Mouse (Mus musculus): ENCODE measurements around the gene Rpusd3. TPM values are rescaled to one million over a fixed set of nuclear protein-coding genes. Genes with fewer than 3 reads are reported as not detected.

Gene Rpusd3
- polyA plus RNA-seq, 1 experiment: 8.7 TPM

DNA sequence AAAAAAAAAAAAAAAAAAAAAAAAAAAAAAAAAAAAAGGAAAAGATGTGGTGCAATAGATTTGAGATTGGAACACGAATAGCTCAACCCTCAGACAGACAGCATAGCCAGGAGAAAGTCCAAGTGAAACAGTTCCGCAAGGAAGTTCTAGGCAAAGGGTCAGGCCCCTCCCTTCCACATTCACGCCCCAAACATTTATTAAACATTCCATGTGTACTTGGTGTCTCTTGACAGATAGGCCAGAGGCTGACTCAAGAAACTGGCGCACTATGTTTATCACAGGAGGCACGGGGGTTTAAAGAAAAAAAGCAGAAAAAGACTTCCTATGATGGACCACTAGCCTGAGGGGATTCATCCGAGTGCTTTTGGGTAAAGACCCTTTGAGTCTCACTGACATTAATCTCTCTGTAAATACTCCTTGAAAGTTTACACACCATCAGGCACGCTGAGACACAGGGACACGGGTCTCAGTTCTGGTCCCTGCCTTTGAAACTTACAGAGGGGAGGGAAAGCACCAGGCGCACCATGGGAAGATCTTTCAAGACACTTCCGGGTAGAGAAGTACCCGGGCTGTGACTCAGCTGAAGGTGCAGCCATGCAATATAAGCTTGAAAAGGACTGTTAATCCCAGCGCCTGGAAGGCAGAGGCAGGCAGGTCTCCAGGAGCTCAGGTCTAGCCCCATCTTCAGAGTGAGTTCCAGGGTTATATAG, 19.7 kb upstream of the Rpusd3 start:
- peaks cover 1% of the 10 kb centered on the region; the same call in 1 of the 2 replicates for H3K4me1 ChIP-seq (ENCODE audit: control insufficient read depth, insufficient read depth, low read length)
- no peak overlapping the region for H3K27ac ChIP-seq (ENCODE audit: control insufficient read depth, insufficient read depth, low read depth, low read length, poor library complexity)
- TF ChIP-seq POLR2A (IDR thresholded peaks at IDR 0.05; ENCODE audit: borderline replicate concordance, control insufficient read depth, low read depth, low read length) (no peak), CTCF (IDR thresholded peaks at IDR 0.05; ENCODE audit: control insufficient read depth, insufficient read depth, low read length) (no peak)
- no peak overlapping the region for H3K4me3 ChIP-seq (replicated peaks; ENCODE audit: control insufficient read depth, low read depth, low read length)
- 60% methylated on average over 12 of the region's 12 CpGs for WGBS

DNA sequence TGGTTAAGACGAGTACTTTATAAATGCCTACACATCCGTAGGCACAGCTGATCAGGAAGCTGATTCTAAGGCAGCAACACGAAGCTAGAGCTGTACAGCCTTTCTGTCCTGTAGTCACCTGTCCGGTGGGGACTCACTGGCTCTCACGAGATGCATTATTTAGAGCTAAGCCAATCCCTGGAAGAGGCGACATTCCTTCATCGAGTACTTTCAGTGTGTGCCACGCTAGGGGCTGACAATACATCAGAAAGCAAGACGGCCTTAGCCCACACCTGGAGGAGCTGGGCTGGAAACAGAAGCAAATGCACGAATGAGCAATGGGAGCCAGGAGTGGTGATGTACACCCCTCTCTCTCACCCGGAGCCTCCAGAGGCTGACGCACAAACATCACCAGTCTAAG, 18.0 kb upstream of the Rpusd3 start:
- H3K4me3 ChIP-seq (replicated peaks; ENCODE audit: control insufficient read depth, low read depth, low read length): no peak overlapping the region
- H3K27ac ChIP-seq (ENCODE audit: control insufficient read depth, insufficient read depth, low read depth, low read length, poor library complexity): no peak overlapping the region
- WGBS: 78% methylated on average over 12 of the region's 12 CpGs
- no peaks in the 10 kb centered on the region for H3K4me1 ChIP-seq (ENCODE audit: control insufficient read depth, insufficient read depth, low read length)
- TF ChIP-seq POLR2A (IDR thresholded peaks at IDR 0.05; ENCODE audit: borderline replicate concordance, control insufficient read depth, low read depth, low read length) (no peak), CTCF (IDR thresholded peaks at IDR 0.05; ENCODE audit: control insufficient read depth, insufficient read depth, low read length) (no peak)

DNA sequence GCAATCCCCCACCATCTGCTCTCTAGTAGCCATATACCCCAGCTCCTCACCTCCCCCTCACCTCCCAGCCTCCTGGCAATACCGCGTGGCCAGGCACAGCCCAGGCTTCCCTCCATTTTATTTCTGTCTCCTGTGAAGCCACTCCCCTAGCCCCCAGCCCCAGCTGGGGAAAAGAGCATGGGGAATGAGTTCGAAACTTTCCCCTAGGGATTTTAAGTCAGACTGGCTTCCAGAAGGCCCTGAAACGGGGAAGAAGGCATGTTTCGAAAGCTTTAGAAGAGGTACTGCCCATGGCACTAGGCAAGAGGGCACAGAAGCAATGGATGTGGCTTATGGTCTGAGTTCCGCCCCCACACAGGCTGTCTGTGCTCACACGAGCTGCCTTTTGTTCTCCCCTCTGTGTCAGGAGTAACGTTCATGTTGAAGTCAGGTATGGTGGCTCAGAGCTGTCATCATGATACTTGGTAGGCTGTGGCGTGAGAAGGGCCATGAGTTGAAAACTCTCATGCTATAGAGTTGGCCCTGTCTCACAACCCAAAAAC, 16.6 kb upstream of the Rpusd3 start, which contains the start of gene Cidec:
Gene Cidec (minus strand): TSS at position 97 of the 542 bp plus-strand sequence.
- Histone ChIP-seq H3K4me3 (replicated peaks; ENCODE audit: control insufficient read depth, low read depth, low read length) (no peak within 1 kb of the TSS), H3K4me1 (ENCODE audit: control insufficient read depth, insufficient read depth, low read length) (no peaks in the 10 kb centered on the region), H3K27ac (ENCODE audit: control insufficient read depth, insufficient read depth, low read depth, low read length, poor library complexity) (no peak within 1 kb of the TSS)
- 66% methylated on average over 9 of the region's 9 CpGs for WGBS
- TF ChIP-seq POLR2A (IDR thresholded peaks at IDR 0.05; ENCODE audit: borderline replicate concordance, control insufficient read depth, low read depth, low read length) (no peak), CTCF (IDR thresholded peaks at IDR 0.05; ENCODE audit: control insufficient read depth, insufficient read depth, low read length) (no peak)

DNA sequence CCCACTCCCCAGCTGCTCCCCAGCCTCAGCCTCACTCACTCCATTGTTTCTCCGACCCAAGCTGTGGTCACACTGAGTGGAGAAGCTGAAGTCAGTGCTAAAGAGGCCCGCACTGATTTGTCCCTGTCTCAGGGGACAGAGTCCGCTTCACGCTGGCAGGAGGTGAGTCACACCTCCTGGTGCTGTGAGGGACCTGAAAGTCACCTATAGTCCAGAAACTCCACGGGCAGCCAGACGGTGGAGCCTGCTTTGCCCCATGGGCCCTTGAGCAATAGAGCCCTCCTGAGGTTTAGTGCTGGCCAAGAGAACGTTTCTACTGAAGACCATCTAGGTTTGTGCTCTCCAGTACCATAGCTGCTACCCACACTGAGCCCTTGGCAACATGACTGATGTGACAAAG, 15.6 kb upstream of the Rpusd3 start:
- H3K4me3 ChIP-seq (replicated peaks; ENCODE audit: control insufficient read depth, low read depth, low read length): no peak overlapping the region
- no peaks in the 10 kb centered on the region for H3K4me1 ChIP-seq (ENCODE audit: control insufficient read depth, insufficient read depth, low read length)
- TF ChIP-seq CTCF (IDR thresholded peaks at IDR 0.05; ENCODE audit: control insufficient read depth, insufficient read depth, low read length): no peak
- no peak for TF ChIP-seq POLR2A (IDR thresholded peaks at IDR 0.05; ENCODE audit: borderline replicate concordance, control insufficient read depth, low read depth, low read length)
- no peak overlapping the region for H3K27ac ChIP-seq (ENCODE audit: control insufficient read depth, insufficient read depth, low read depth, low read length, poor library complexity)
- 65% methylated on average over 7 of the region's 7 CpGs for WGBS

DNA sequence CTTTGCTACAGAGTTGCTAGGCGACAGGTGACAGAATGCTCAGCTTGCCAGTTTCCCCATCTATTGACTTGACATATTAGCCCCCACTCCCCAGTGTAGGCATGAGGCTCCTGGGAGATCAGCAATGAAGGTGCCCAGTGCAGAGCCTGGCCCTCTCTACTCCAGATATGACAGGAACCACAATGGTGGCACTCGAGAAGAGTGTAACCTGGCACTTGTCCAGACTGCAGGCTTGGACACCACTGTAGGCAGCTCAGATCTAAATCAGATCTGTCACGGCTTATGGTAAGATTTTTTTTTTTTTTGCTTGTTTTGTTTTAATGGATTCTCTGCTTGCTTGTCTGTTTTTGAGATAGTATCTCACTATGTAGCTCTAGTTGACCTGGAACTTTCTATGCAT, 14.5 kb upstream of the Rpusd3 start:
- no peak overlapping the region for H3K27ac ChIP-seq (ENCODE audit: control insufficient read depth, insufficient read depth, low read depth, low read length, poor library complexity)
- H3K4me3 ChIP-seq (replicated peaks; ENCODE audit: control insufficient read depth, low read depth, low read length): no peak overlapping the region
- TF ChIP-seq CTCF (IDR thresholded peaks at IDR 0.05; ENCODE audit: control insufficient read depth, insufficient read depth, low read length): no peak
- no peak for TF ChIP-seq POLR2A (IDR thresholded peaks at IDR 0.05; ENCODE audit: borderline replicate concordance, control insufficient read depth, low read depth, low read length)
- no peaks in the 10 kb centered on the region for H3K4me1 ChIP-seq (ENCODE audit: control insufficient read depth, insufficient read depth, low read length)
- 50% methylated on average over 3 of the region's 3 CpGs for WGBS

DNA sequence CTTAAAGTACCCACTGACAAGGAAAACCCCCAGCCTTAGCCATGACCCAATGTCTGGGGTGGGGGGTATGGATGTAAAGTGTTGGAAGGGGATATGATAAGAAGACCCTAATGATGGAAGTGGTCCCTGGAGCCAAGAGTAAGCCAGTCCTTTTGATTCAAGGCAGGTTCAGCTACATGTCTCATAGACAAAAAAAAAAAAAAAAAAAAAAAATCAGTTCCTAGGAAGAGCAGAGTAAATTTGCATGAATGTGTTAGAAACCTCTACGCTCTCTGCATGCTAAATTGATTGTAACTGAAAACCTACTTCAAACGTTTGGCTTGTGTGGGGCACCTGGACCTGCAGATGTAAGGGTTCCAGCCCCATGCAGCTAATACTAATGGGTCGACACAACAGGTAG, 12.7 kb upstream of the Rpusd3 start:
- 64% methylated on average over 3 of the region's 3 CpGs for WGBS
- TF ChIP-seq POLR2A (IDR thresholded peaks at IDR 0.05; ENCODE audit: borderline replicate concordance, control insufficient read depth, low read depth, low read length) (no peak), CTCF (IDR thresholded peaks at IDR 0.05; ENCODE audit: control insufficient read depth, insufficient read depth, low read length) (no peak)
- no peak overlapping the region for H3K4me3 ChIP-seq (replicated peaks; ENCODE audit: control insufficient read depth, low read depth, low read length)
- no peaks in the 10 kb centered on the region for H3K4me1 ChIP-seq (ENCODE audit: control insufficient read depth, insufficient read depth, low read length)
- no peak overlapping the region for H3K27ac ChIP-seq (ENCODE audit: control insufficient read depth, insufficient read depth, low read depth, low read length, poor library complexity)

DNA sequence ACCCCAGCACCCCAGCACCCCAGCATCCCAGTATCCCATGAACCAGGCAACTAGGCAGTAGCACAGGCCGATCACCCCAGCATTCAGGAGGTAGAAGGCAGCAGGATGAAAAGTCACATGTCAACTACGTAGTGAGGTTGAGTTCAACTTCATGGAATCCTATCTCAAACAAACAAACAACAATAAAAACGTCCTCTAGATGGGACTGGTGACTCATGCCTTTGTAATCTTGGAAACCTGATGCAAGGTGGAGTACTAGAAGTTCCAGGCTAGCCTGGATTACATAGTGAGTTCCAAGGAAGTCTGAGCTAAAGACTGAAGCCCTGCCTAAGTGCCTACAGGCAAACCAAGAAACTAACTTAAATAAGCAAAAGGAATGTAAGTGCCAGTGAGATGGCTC, 11.7 kb upstream of the Rpusd3 start:
- 56% methylated on average over 3 of the region's 3 CpGs for WGBS
- H3K27ac ChIP-seq (ENCODE audit: control insufficient read depth, insufficient read depth, low read depth, low read length, poor library complexity): no peak overlapping the region

DNA sequence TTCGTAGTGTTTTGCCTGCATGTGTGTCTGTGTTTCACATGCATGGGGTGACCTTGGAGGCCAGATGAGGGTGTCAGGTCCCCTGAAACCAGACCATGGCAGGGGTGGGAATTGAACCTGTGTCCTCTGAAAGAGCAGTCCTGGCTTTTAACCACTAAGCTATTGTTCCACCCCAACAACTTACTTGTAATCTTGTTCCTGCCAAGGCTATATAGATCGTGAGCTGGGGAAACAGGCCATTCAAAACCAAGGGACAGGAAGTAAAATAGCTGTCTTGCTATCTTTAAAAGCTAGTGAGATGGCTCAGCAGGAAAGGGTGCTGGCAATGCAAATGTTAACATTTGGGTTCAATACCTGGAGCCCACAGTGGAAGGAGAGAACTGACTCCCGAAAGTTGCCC, 10.8 kb upstream of the Rpusd3 start:
- WGBS: 46% methylated on average over 3 of the region's 3 CpGs
- Histone ChIP-seq H3K27ac (ENCODE audit: control insufficient read depth, insufficient read depth, low read depth, low read length, poor library complexity) (no peak overlapping the region), H3K4me1 (ENCODE audit: control insufficient read depth, insufficient read depth, low read length) (no peaks in the 10 kb centered on the region), H3K4me3 (replicated peaks; ENCODE audit: control insufficient read depth, low read depth, low read length) (no peak overlapping the region)
- TF ChIP-seq CTCF (IDR thresholded peaks at IDR 0.05; ENCODE audit: control insufficient read depth, insufficient read depth, low read length) (no peak), POLR2A (IDR thresholded peaks at IDR 0.05; ENCODE audit: borderline replicate concordance, control insufficient read depth, low read depth, low read length) (no peak)

More for the DNA sequence above, 11.7 kb upstream of the Rpusd3 start:
- Histone ChIP-seq H3K4me3 (replicated peaks; ENCODE audit: control insufficient read depth, low read depth, low read length) (no peak overlapping the region), H3K4me1 (ENCODE audit: control insufficient read depth, insufficient read depth, low read length) (no peaks in the 10 kb centered on the region)
- TF ChIP-seq POLR2A (IDR thresholded peaks at IDR 0.05; ENCODE audit: borderline replicate concordance, control insufficient read depth, low read depth, low read length) (no peak), CTCF (IDR thresholded peaks at IDR 0.05; ENCODE audit: control insufficient read depth, insufficient read depth, low read length) (no peak)
